Mouse (Mus musculus) hematopoietic stem cell, adult 5-6 weeks (primary cell): ENCODE results near the gene Mrpl24. TPM values are rescaled to one million over a fixed set of nuclear protein-coding genes. Genes with fewer than 3 reads are reported as not detected.

Source experiments
- ATAC-seq, 2 experiments: fragments of 125-278 bp in 1 of 2; replicated peaks in 1 of 2; 2 replicates each; pipeline ENCODE4 v1.8.0; 2016 to 2017; ENCODE audit warnings: inconsistent platforms in 2 of 2, mild to moderate bottlenecking in 2 of 2, moderate number of reproducible peaks in 2 of 2, low read depth in 1 of 2, moderate TSS enrichment in 1 of 2; ENCODE audit not compliant: low FRiP score in 2 of 2, poor library complexity in 2 of 2, severe bottlenecking in 2 of 2, insufficient read depth in 1 of 2, low TSS enrichment in 1 of 2
- total RNA-seq: library from RNA; stranded (forward); fragments of 172-1452, 232-1000 nt; gene quantifications from 2 replicates; pipeline ENCODE4 v1.2.3, GENCODE M21; 2017

Gene Mrpl24
- total RNA-seq, 1 experiment from 2014 or later = 85.4 TPM

- ATAC-seq = peak; percentile 57 to 62; a peak in 2 of 4 replicates
These were observed 16.5 kb downstream of the Mrpl24 start for GRCm38 (mm10) chr3:87935776-87936175.

DNA sequence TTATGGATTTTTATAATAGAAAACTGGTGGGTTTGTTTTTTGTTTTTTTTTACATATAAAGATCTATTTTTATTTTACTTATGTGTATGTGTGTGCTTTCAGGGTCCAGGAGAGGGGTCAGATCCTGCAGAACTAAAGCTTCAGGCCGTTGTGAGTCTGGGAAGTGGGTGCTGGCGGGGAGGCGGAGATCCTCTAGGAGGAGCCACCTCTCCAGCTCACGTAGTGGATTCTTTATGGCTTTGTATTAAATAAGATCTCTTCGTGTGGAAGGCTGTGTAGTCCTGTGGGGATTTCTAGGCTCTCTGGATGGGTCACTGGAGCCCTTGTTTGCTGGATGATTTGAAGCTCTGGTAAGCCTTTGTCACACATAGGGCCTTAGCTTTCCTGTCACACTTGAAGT lies 21.3 kb downstream of the Mrpl24 start:
- no peak for ATAC-seq

DNA sequence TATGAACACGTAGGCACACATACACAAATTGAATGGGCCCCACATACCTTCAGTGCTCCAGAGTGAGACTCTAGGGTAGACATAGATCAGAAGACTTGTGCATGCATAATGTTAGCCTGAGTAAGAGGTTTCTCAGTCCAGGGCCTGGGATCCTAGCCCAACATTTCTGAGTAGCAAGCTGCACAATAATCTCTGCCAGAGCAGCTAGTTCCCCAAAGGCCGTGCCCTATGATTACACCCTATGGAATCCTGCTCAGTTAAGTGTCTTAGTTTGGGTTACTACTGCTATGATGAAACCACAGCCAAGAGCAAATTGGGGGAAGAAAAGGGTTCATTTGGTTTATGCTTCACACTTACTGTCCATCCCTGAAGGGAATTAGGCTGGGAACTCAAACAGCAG lies 23.2 kb downstream of the Mrpl24 start:
- no peak for ATAC-seq

GRCm38 (mm10) chr3:87943586-87943985 lies 24.3 kb downstream of the Mrpl24 start:
- ATAC-seq = no peak

- no peak for ATAC-seq
These were observed 25.7 kb downstream of the Mrpl24 start for GRCm38 (mm10) chr3:87944838-87945600.

GRCm38 (mm10) chr3:87945781-87946540 lies 26.7 kb downstream of the Mrpl24 start:
- no peak for ATAC-seq

GRCm38 (mm10) chr3:87946541-87946860 lies 27.2 kb downstream of the Mrpl24 start:
- ATAC-seq = no peak

DNA sequence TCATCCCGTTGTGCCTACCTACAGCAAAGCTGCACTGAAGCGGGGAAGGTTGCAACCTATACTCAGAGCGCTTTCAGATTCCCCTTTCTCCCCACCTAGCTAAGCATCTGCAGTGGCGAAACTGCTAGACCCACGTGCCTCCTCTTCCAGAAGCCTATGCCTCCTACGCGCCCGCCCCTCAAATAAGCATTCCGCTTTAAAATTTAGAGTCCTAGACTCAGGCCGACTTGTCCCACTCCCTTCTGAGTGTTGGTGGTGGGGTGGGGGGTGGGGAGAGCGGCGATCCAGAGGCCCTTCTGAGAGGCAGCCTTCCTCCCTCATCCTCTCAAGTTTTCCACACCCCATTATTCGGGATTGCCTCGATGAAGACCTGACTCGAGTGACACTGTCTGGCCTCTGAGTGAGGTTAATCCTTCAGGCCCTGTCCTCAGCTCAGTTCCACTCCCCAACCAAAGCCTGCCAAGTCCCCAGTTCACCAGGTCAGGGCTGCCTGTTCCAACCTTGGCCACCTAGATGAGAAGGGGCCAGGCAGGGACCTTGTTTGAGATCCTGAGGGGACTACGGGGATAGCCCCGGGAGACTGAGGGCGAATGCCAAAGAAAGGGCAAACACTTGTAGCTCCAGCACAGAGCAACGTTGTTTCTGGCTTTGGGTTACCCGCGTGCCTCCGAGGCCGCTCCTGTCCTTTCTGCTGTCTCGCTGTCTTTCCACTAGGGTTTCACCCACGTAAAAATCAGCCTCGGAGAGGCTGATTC lies 27.9 kb downstream of the Mrpl24 start:
- no peak for ATAC-seq

GRCm38 (mm10) chr3:87947811-87948199 lies 28.5 kb downstream of the Mrpl24 start:
- no peak for ATAC-seq

DNA sequence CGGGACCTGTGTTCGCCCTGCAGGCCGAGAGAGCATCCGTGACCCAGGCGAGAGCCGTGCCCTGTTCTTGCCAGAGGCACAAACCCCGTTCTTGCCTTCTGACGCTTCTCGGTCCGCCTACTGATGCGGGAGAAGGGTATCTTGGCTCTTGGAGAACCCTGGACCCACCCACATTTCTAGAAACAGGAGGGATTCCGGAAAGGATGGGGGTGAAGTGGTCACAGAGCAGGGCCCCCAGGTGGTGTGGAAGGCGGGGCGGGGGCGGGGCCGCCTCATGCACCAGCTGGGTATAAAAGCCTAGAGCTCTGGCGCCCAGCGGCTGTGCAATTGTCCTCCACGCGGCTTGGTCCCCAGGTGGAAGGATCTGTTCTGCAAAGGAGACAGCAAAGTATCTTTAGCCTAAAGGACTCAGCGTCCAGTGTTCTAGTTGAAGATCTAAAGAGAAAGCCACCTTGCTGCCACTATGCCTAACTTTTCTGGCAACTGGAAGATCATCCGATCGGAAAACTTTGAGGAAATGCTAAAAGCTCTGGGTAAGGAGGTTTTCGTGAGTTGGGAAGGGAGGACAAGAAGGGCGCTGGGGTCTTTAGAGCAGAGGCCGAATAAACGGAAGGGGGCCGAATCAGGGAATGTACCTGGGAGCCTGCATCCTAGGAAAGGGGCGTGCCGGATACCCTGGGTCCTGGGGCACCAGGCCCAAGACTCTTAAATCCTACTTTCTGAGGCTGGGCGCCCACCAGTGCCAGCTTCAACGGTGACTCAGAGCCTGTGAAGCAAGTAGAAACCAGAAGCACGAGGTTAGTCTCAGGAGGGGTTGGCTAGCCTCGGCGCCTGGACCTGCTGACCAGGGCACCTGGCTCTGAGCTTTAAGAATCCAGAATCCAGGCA lies 29.3 kb downstream of the Mrpl24 start, which contains the start of gene Crabp2:
TSS of gene Crabp2 (plus strand) at position 289 of the 888 bp plus-strand sequence.
- 0 out of 4 replicates have a peak, but pooled peaks of 1 of the 2 experiments have one; percentile 22 for ATAC-seq

- ATAC-seq = no peak
These were observed 30.1 kb downstream of the Mrpl24 start for GRCm38 (mm10) chr3:87949266-87949954.

DNA sequence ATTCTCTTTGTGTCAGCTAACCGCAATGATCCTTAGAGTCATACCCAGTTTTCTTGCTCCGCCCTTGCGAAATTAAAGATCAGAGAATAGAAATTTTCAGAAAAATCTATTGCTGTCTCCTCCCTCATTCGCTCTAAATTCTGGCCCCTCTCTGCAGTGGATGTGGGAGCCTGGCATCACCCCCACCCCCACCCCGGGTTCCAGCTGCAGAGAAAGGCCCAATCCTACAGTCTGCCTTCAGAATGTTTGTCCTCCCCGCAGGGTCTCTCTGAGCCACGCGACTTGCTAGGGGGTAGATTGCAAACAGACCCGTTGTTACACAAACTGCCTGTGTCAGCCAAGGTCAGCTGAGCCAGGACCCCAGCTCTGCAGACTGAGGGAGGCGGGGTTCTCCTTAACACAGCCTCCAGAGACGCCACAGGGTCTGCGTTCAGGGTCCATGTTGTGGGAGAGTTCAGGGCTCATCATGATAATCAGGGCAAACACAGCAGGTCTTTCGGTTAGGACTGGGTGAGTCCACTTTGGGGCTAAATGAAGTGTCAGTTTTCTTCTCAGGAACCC lies 30.7 kb downstream of the Mrpl24 start:
- no peak for ATAC-seq

GRCm38 (mm10) chr3:87951946-87952345 lies 32.6 kb downstream of the Mrpl24 start:
- ATAC-seq = no peak

- ATAC-seq = no peak
These were observed 33.1 kb downstream of the Mrpl24 start for GRCm38 (mm10) chr3:87952440-87952839.

GRCm38 (mm10) chr3:87958056-87958455 lies 38.8 kb downstream of the Mrpl24 start:
- ATAC-seq = no peak

- no peak for ATAC-seq
These were observed 39.2 kb downstream of the Mrpl24 start for GRCm38 (mm10) chr3:87958476-87958875.
